Mouse (Mus musculus): Measurements from ENCODE around the gene Rint1. TPM values are rescaled to one million over a fixed set of nuclear protein-coding genes. Genes with fewer than 3 reads are reported as not detected.

The Rint1 gene
- polyA plus RNA-seq, 1 experiment, result 1.2 TPM

GRCm38 (mm10) chr5:23865941-23866340, 78.4 kb downstream of the Rint1 start:
- TF ChIP-seq TAL1 (IDR thresholded peaks at IDR 0.05; ENCODE audit: low read length), result no peak
- no peak for TF ChIP-seq GATA1 (IDR thresholded peaks at IDR 0.05; ENCODE audit: low read length)
- Histone ChIP-seq H3K4me3 (replicated peaks) (no peak overlapping the region), H3K9me3 (ENCODE audit: control insufficient read depth, low read length) (no peaks in the 10 kb centered on the region), H3K4me1 (ENCODE audit: control insufficient read depth) (no peaks in the 10 kb centered on the region), H3K27me3 (ENCODE audit: control insufficient read depth) (no peaks in the 10 kb centered on the region), H3K36me3 (ENCODE audit: control insufficient read depth) (no peaks in the 10 kb centered on the region)

Other genes starting within 250 kb of the Rint1 start
- 0.02 and 0.06 TPM in 2 replicates for gene Srpk2, start 103.1 kb upstream of the Rint1 start, polyA plus RNA-seq (2012)
- 0.17 TPM in 2 replicates for gene Pus7, start 4.0 kb upstream of the Rint1 start, polyA plus RNA-seq (2012)
- gene Tomm7, start 56.5 kb downstream of the Rint1 start, polyA plus RNA-seq (2012), result 0.81 and 1.7 TPM in 2 replicates
- gene Fam126a, start 243.0 kb downstream of the Rint1 start, polyA plus RNA-seq (2012), result 2.4 and 3.5 TPM in 2 replicates

Data from erythroblast, embryonic 14.5 days (primary cell).